Mouse (Mus musculus): ENCODE results near the gene Amigo2. TPM values are rescaled to one million over a fixed set of nuclear protein-coding genes. Genes with fewer than 3 reads are reported as not detected.

Amigo2 gene
- polyA plus RNA-seq, 1 experiment from 2014 or later = 3.4 TPM

DNA sequence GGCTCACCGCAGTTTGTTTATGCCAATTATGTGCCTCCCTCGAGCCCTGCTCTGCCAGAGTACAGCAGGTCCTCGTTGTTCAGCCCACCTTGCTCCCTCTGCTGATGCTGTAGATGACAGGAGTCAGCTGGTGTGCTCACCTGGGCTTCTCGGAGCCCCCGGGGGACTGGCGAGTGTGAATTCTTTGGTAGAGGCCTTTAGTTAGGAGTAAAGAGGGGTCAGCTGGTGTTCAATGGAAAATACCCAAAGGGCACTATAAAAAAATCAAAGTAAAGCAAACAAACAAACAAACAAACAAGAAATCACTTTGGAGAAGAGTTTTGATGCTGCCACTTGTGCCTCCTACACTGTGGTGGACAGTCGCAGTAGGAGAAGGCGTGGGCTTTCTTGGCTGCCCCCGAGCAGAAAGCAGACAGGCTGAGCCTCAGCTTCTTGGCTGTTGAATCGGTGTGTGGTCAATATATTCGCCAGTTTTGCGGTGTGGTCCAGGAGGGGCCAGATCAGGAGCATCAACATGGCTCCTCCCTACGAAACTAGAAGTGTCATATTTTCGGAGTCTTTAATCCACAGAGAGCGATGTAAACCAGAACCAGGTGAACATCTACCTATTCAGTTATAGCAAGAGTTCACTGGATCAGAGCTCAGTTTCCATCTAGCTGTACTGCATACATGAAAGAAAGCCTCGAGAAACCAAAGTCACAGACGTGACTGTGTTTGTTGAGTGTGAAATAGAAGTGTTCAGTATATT, 11.6 kb upstream of the Amigo2 start:
- H3K4me2 ChIP-seq (ENCODE audit: low read depth, low read length, severe bottlenecking) = no peak overlapping the region
- peak; percentile 41 for DNase-seq (ENCODE audit: low spot score)
- WGBS = 90% methylated on average over 17 of the region's 17 CpGs
- no peak overlapping the region for H3K9ac ChIP-seq (ENCODE audit: low read length)
- no peaks in the 10 kb centered on the region for H3K9me3 ChIP-seq (ENCODE audit: control insufficient read depth, low read length)
- H3K4me1 ChIP-seq (replicated peaks; ENCODE audit: control insufficient read depth, insufficient read depth, low read length) = no peaks in the 10 kb centered on the region
- no peak for ATAC-seq (replicated peaks; ENCODE audit: low FRiP score)
- no peaks in the 10 kb centered on the region for H3K27me3 ChIP-seq (ENCODE audit: control insufficient read depth, insufficient read depth, low read length)
- no peaks in the 10 kb centered on the region for H3K36me3 ChIP-seq (ENCODE audit: control insufficient read depth, insufficient read depth, low read length)
- H3K4me3 ChIP-seq (ENCODE audit: low read depth, low read length) = no peak overlapping the region
- H3K27ac ChIP-seq (ENCODE audit: low read depth, low read length) = no peak overlapping the region

- Histone ChIP-seq H3K36me3 (ENCODE audit: control insufficient read depth, insufficient read depth, low read length) (no peaks in the 10 kb centered on the region), H3K4me3 (ENCODE audit: low read depth, low read length) (no peak overlapping the region), H3K27ac (ENCODE audit: low read depth, low read length) (no peak overlapping the region), H3K4me2 (ENCODE audit: low read depth, low read length, severe bottlenecking) (no peak overlapping the region), H3K9me3 (ENCODE audit: control insufficient read depth, low read length) (no peaks in the 10 kb centered on the region), H3K27me3 (ENCODE audit: control insufficient read depth, insufficient read depth, low read length) (no peaks in the 10 kb centered on the region), H3K9ac (ENCODE audit: low read length) (no peak overlapping the region), H3K4me1 (replicated peaks; ENCODE audit: control insufficient read depth, insufficient read depth, low read length) (no peaks in the 10 kb centered on the region)
- ATAC-seq (replicated peaks; ENCODE audit: low FRiP score) (no peak), DNase-seq (ENCODE audit: low spot score) (no peak)
- WGBS = 86% methylated on average over 8 of the region's 8 CpGs
These were observed 10.2 kb upstream of the Amigo2 start for GRCm38 (mm10) chr15:97257206-97257775.

DNA sequence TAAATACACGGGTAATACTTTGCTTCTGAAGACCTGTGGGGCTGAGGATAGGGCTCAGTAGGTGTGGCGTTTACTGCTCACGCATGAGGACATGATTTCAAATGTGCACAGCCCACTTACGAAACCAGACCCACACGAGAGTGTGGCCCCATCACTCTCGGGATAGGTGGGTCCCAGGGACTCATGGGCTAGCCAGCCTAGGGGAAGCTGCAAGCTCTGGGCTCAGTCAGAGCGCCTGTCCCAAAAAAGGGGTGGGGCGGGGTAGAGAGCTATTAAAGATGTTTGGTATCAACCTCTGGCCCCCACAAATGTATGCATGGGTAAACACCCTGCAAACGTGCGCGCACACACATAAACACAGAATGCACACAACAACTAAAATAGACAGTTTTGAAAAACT, 9.3 kb upstream of the Amigo2 start:
- Histone ChIP-seq H3K9me3 (ENCODE audit: control insufficient read depth, low read length) (no peaks in the 10 kb centered on the region), H3K4me3 (ENCODE audit: low read depth, low read length) (no peak overlapping the region), H3K4me1 (replicated peaks; ENCODE audit: control insufficient read depth, insufficient read depth, low read length) (no peaks in the 10 kb centered on the region), H3K9ac (ENCODE audit: low read length) (no peak overlapping the region), H3K27me3 (ENCODE audit: control insufficient read depth, insufficient read depth, low read length) (no peaks in the 10 kb centered on the region), H3K36me3 (ENCODE audit: control insufficient read depth, insufficient read depth, low read length) (no peaks in the 10 kb centered on the region), H3K27ac (ENCODE audit: low read depth, low read length) (no peak overlapping the region), H3K4me2 (ENCODE audit: low read depth, low read length, severe bottlenecking) (no peak overlapping the region)
- WGBS = 94% methylated on average over 11 of the region's 11 CpGs
- DNase-seq (ENCODE audit: low spot score) (no peak), ATAC-seq (replicated peaks; ENCODE audit: low FRiP score) (no peak)

GRCm38 (mm10) chr15:97255800-97256199, 8.7 kb upstream of the Amigo2 start:
- no peak overlapping the region for H3K9ac ChIP-seq (ENCODE audit: low read length)
- H3K27me3 ChIP-seq (ENCODE audit: control insufficient read depth, insufficient read depth, low read length) = no peaks in the 10 kb centered on the region
- no peak overlapping the region for H3K4me2 ChIP-seq (ENCODE audit: low read depth, low read length, severe bottlenecking)
- no peaks in the 10 kb centered on the region for H3K4me1 ChIP-seq (replicated peaks; ENCODE audit: control insufficient read depth, insufficient read depth, low read length)
- ATAC-seq (replicated peaks; ENCODE audit: low FRiP score) = no peak
- DNase-seq (ENCODE audit: low spot score) = no peak
- H3K9me3 ChIP-seq (ENCODE audit: control insufficient read depth, low read length) = no peaks in the 10 kb centered on the region
- H3K4me3 ChIP-seq (ENCODE audit: low read depth, low read length) = no peak overlapping the region
- no peak overlapping the region for H3K27ac ChIP-seq (ENCODE audit: low read depth, low read length)
- WGBS = 91% methylated on average over 3 of the region's 3 CpGs
- no peaks in the 10 kb centered on the region for H3K36me3 ChIP-seq (ENCODE audit: control insufficient read depth, insufficient read depth, low read length)

DNA sequence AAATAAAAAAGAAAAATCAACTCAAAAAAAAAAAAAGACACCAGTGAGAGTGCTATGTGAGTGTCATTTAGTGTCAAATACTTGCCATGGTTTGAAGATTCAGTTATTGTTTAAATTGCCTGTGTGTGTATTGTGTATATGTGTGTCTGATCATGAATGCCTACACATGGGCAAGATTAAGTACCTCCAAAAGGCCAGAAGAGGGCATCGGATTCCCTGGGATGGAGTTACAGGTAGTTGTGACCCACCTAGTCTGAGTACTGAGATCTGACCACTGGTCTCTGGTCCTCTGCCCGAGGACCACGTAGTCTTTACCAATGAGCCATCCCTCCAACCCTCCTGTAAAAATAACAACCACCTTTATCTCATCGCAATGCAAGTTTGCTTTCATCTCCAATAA, 7.3 kb upstream of the Amigo2 start:
- Histone ChIP-seq H3K4me3 (ENCODE audit: low read depth, low read length) (no peak overlapping the region), H3K4me1 (replicated peaks; ENCODE audit: control insufficient read depth, insufficient read depth, low read length) (no peaks in the 10 kb centered on the region), H3K9me3 (ENCODE audit: control insufficient read depth, low read length) (no peaks in the 10 kb centered on the region), H3K9ac (ENCODE audit: low read length) (no peak overlapping the region), H3K27ac (ENCODE audit: low read depth, low read length) (no peak overlapping the region), H3K36me3 (ENCODE audit: control insufficient read depth, insufficient read depth, low read length) (no peaks in the 10 kb centered on the region), H3K27me3 (ENCODE audit: control insufficient read depth, insufficient read depth, low read length) (no peaks in the 10 kb centered on the region), H3K4me2 (ENCODE audit: low read depth, low read length, severe bottlenecking) (no peak overlapping the region)
- DNase-seq (ENCODE audit: low spot score) (no peak), ATAC-seq (replicated peaks; ENCODE audit: low FRiP score) (no peak)
- 95% methylated on average over 4 of the region's 4 CpGs for WGBS

DNA sequence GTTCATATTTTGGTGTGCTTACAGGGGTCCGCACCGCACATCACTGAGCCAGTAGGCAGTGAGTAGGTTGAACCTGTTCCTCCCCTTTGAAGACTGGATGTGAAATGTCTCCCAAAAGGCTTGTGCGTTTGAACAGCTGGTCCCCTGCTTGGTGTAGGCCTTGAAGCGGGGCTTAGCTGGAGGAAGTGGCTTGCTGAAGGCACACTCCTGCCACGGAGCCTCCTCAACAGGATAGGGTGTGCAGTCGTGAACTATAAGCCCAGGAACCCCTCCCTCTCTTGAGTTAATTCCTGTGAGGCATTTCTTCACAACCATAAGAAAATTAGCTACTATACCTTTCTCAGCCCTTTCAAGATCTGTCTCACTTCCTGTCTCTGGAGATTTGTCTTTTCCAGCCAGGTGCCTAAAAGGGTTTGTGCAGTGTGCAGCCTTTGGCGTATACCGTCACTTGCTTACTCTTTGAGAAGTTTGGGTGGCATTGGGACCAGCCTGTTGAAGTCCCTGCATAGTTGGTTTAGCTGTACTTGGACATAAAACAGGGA, 5.5 kb upstream of the Amigo2 start:
- Histone ChIP-seq H3K9me3 (ENCODE audit: control insufficient read depth, low read length) (no peaks in the 10 kb centered on the region), H3K36me3 (ENCODE audit: control insufficient read depth, insufficient read depth, low read length) (no peaks in the 10 kb centered on the region), H3K9ac (ENCODE audit: low read length) (no peak overlapping the region), H3K4me3 (ENCODE audit: low read depth, low read length) (no peak overlapping the region), H3K4me1 (replicated peaks; ENCODE audit: control insufficient read depth, insufficient read depth, low read length) (no peaks in the 10 kb centered on the region), H3K27me3 (ENCODE audit: control insufficient read depth, insufficient read depth, low read length) (no peaks in the 10 kb centered on the region), H3K27ac (ENCODE audit: low read depth, low read length) (no peak overlapping the region), H3K4me2 (ENCODE audit: low read depth, low read length, severe bottlenecking) (no peak overlapping the region)
- WGBS = 87% methylated on average over 8 of the region's 8 CpGs
- DNase-seq (ENCODE audit: low spot score) (no peak), ATAC-seq (replicated peaks; ENCODE audit: low FRiP score) (no peak)

GRCm38 (mm10) chr15:97249322-97249721, 2.2 kb upstream of the Amigo2 start:
- Histone ChIP-seq H3K9me3 (ENCODE audit: control insufficient read depth, low read length) (no peaks in the 10 kb centered on the region), H3K36me3 (ENCODE audit: control insufficient read depth, insufficient read depth, low read length) (no peaks in the 10 kb centered on the region), H3K4me2 (ENCODE audit: low read depth, low read length, severe bottlenecking) (no peak overlapping the region), H3K27me3 (ENCODE audit: control insufficient read depth, insufficient read depth, low read length) (peaks cover 3% of the 10 kb centered on the region; the same call in 1 of the 2 replicates), H3K27ac (ENCODE audit: low read depth, low read length) (no peak overlapping the region), H3K9ac (ENCODE audit: low read length) (no peak overlapping the region), H3K4me1 (replicated peaks; ENCODE audit: control insufficient read depth, insufficient read depth, low read length) (no peaks in the 10 kb centered on the region), H3K4me3 (ENCODE audit: low read depth, low read length) (no peak overlapping the region)
- 93% methylated on average over 10 of the region's 10 CpGs for WGBS
- ATAC-seq (replicated peaks; ENCODE audit: low FRiP score) (no peak), DNase-seq (ENCODE audit: low spot score) (no peak)

DNA sequence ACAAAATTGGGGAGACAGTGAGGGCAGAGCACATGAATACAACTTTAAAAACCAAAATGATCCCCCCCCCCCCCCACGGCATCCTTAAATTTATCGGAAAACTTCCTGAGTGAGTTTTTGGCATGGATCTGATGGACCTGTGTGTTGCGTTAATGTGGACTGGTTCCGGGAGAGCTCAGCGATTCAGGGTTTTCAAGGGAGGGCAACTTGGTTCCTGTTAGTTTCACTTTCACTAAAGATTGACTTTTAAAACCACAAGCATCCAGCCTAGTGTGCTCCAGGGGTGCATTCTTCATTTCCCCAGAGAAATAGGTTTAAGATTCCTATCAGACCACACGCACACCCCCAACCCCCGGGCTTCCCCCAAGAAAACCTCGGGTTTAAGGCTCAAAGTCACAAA, 1.2 kb upstream of the Amigo2 start:
- DNase-seq (ENCODE audit: low spot score) (no peak), ATAC-seq (replicated peaks; ENCODE audit: low FRiP score) (no peak)
- Histone ChIP-seq H3K27ac (ENCODE audit: low read depth, low read length) (no peak overlapping the region), H3K36me3 (ENCODE audit: control insufficient read depth, insufficient read depth, low read length) (no peaks in the 10 kb centered on the region), H3K4me2 (ENCODE audit: low read depth, low read length, severe bottlenecking) (peak overlapping the region; percentile 90), H3K4me1 (replicated peaks; ENCODE audit: control insufficient read depth, insufficient read depth, low read length) (no peaks in the 10 kb centered on the region), H3K9me3 (ENCODE audit: control insufficient read depth, low read length) (no peaks in the 10 kb centered on the region), H3K9ac (ENCODE audit: low read length) (peak overlapping the region; percentile 88; the same call in 1 of the 2 replicates), H3K4me3 (ENCODE audit: low read depth, low read length) (peak overlapping the region; percentile 75; the same call in 1 of the 2 replicates), H3K27me3 (ENCODE audit: control insufficient read depth, insufficient read depth, low read length) (peaks cover 3% of the 10 kb centered on the region; the same call in 1 of the 2 replicates)
- 57% methylated on average over 8 of the region's 8 CpGs for WGBS

Measured in forebrain, embryonic 11.5 days (tissue).